In genomic region chr9:21272391-21272790, GRCm38 (mm10) we compare ENCODE assay signal across 18 mouse cellular contexts. TPM values are rescaled to one million over a fixed set of nuclear protein-coding genes. Genes with fewer than 3 reads are reported as not detected.
"Had no signal": no experiment of that assay in that cellular context is flagged by ENCODE, and none has a peak within 500 bp of the region (broad histone marks: within the 10 kb centered on the region; RNA-seq: fewer than 3 reads in every experiment).

No protein-coding gene starts in this region.

- DNase-seq: retina, postnatal 1 day; right cerebral cortex, adult 18-20 months; right cerebral cortex, postnatal 14 days; right cerebral cortex, postnatal 25 days; right cerebral cortex, postnatal 4 days; spleen, adult 18-20 months; thymus, adult 18-20 months; thymus, adult 2 months; thymus, postnatal 14 days; thymus, postnatal 25 days; thymus, postnatal 36 days; thymus, postnatal 4 days had no signal

- H3K9me3 ChIP-seq: neural tube, embryonic 13.5 days; neural tube, embryonic 15.5 days; stomach, embryonic 15.5 days had no signal

- H3K4me1 ChIP-seq: neural tube, embryonic 13.5 days; neural tube, embryonic 15.5 days; stomach, embryonic 15.5 days had no signal

- H3K4me2 ChIP-seq: neural tube, embryonic 13.5 days; neural tube, embryonic 15.5 days; stomach, embryonic 15.5 days had no signal

- H3K4me3 ChIP-seq: neural tube, embryonic 13.5 days; neural tube, embryonic 15.5 days; stomach, embryonic 15.5 days had no signal

- H3K27me3 ChIP-seq: neural tube, embryonic 13.5 days; neural tube, embryonic 15.5 days; stomach, embryonic 15.5 days had no signal

- H3K27ac ChIP-seq: neural tube, embryonic 13.5 days; neural tube, embryonic 15.5 days; stomach, embryonic 15.5 days; stomach, postnatal 0 days had no signal

- H3K9ac ChIP-seq: neural tube, embryonic 13.5 days; neural tube, embryonic 15.5 days; stomach, embryonic 15.5 days had no signal

RNA-seq across cellular contexts. Expression of gene S1pr5, which starts 24.1 kb away (rescaled TPM):
- polyA plus RNA-seq: testis, adult 2 months; thymus, postnatal 0 days had no signal
